Mouse (Mus musculus) megakaryocyte-erythroid progenitor cell, adult 5-6 weeks (primary cell): ENCODE measurements around the gene Taf1c. TPM values are rescaled to one million over a fixed set of nuclear protein-coding genes. Genes with fewer than 3 reads are reported as not detected.

Experiments used
- total RNA-seq, 2 experiments: library from RNA; stranded (forward) in 1 of 2; stranded (reverse) in 1 of 2; fragments of 200-1000, 215-1000 nt in 1 of 2; fragments of >200 nt in 1 of 2; fragmentation: Nextera tagmentation in 1 of 2; gene quantifications; 2 replicates each; pipeline ENCODE4 v1.2.3; 2014 to 2017

Gene Taf1c
- total RNA-seq, 2 experiments from 2014 or later: 18.5 to 24.6 TPM

Other genes starting within 250 kb of the Taf1c start
- gene Mlycd, start 210.3 kb downstream of the Taf1c start, total RNA-seq (2014; fragmentation: Nextera tagmentation): 5.9 and 9.0 TPM in 2 replicates
- 5.8 and 6.2 TPM in 2 replicates for gene Mlycd, start 210.3 kb downstream of the Taf1c start, total RNA-seq (2017)
- 0.15 TPM in 1 of 2 replicates, not detected in the other for gene Osgin1, start 171.1 kb downstream of the Taf1c start, total RNA-seq (2014; fragmentation: Nextera tagmentation)
- gene Osgin1, start 171.1 kb downstream of the Taf1c start, total RNA-seq (2017): not detected in 2 replicates
- gene Necab2, start 158.5 kb downstream of the Taf1c start, total RNA-seq (2014; fragmentation: Nextera tagmentation): not detected in 2 replicates
- gene Necab2, start 158.5 kb downstream of the Taf1c start, total RNA-seq (2017): not detected in 2 replicates
- not detected in 2 replicates for gene Slc38a8, start 103.5 kb downstream of the Taf1c start, total RNA-seq (2014; fragmentation: Nextera tagmentation)
- 0.38 TPM in 1 of 2 replicates, not detected in the other for gene Slc38a8, start 103.5 kb downstream of the Taf1c start, total RNA-seq (2017)
- gene Mbtps1, start 46.5 kb downstream of the Taf1c start, total RNA-seq (2014; fragmentation: Nextera tagmentation): 58.2 and 97.1 TPM in 2 replicates
- gene Mbtps1, start 46.5 kb downstream of the Taf1c start, total RNA-seq (2017): 35.4 and 36.7 TPM in 2 replicates
- gene Hsdl1, start 30.0 kb downstream of the Taf1c start, total RNA-seq (2014; fragmentation: Nextera tagmentation): 22.6 and 32.0 TPM in 2 replicates
- 36.1 and 52.6 TPM in 2 replicates for gene Hsdl1, start 30.0 kb downstream of the Taf1c start, total RNA-seq (2017)
- gene Dnaaf1, start 30.0 kb downstream of the Taf1c start, total RNA-seq (2014; fragmentation: Nextera tagmentation): 0.24 TPM in 1 of 2 replicates, not detected in the other
- gene Dnaaf1, start 30.0 kb downstream of the Taf1c start, total RNA-seq (2017): 0.38 TPM in 1 of 2 replicates, not detected in the other
- gene Adad2, start 7.5 kb upstream of the Taf1c start, total RNA-seq (2014; fragmentation: Nextera tagmentation): not detected in 2 replicates
- gene Adad2, start 7.5 kb upstream of the Taf1c start, total RNA-seq (2017): not detected in 2 replicates
- gene Kcng4, start 30.5 kb upstream of the Taf1c start, total RNA-seq (2014; fragmentation: Nextera tagmentation): not detected in 2 replicates
- not detected in 2 replicates for gene Kcng4, start 30.5 kb upstream of the Taf1c start, total RNA-seq (2017)
- gene Wfdc1, start 61.1 kb upstream of the Taf1c start, total RNA-seq (2014; fragmentation: Nextera tagmentation): not detected in 2 replicates
- not detected in 2 replicates for gene Wfdc1, start 61.1 kb upstream of the Taf1c start, total RNA-seq (2017)
- gene Atp2c2, start 94.8 kb upstream of the Taf1c start, total RNA-seq (2014; fragmentation: Nextera tagmentation): not detected in 2 replicates
- gene Atp2c2, start 94.8 kb upstream of the Taf1c start, total RNA-seq (2017): 0.56 TPM in 1 of 2 replicates, not detected in the other
- gene Tldc1, start 173.2 kb upstream of the Taf1c start, total RNA-seq (2014; fragmentation: Nextera tagmentation): 8.5 and 12.4 TPM in 2 replicates
- gene Tldc1, start 173.2 kb upstream of the Taf1c start, total RNA-seq (2017): 5.7 and 11.5 TPM in 2 replicates
- 24.4 and 63.9 TPM in 2 replicates for gene Cotl1, start 235.3 kb upstream of the Taf1c start, total RNA-seq (2014; fragmentation: Nextera tagmentation)
- 30.4 and 44.2 TPM in 2 replicates for gene Cotl1, start 235.3 kb upstream of the Taf1c start, total RNA-seq (2017)